8 mouse cellular contexts compared by ENCODE assay signal in the genomic region with DNA sequence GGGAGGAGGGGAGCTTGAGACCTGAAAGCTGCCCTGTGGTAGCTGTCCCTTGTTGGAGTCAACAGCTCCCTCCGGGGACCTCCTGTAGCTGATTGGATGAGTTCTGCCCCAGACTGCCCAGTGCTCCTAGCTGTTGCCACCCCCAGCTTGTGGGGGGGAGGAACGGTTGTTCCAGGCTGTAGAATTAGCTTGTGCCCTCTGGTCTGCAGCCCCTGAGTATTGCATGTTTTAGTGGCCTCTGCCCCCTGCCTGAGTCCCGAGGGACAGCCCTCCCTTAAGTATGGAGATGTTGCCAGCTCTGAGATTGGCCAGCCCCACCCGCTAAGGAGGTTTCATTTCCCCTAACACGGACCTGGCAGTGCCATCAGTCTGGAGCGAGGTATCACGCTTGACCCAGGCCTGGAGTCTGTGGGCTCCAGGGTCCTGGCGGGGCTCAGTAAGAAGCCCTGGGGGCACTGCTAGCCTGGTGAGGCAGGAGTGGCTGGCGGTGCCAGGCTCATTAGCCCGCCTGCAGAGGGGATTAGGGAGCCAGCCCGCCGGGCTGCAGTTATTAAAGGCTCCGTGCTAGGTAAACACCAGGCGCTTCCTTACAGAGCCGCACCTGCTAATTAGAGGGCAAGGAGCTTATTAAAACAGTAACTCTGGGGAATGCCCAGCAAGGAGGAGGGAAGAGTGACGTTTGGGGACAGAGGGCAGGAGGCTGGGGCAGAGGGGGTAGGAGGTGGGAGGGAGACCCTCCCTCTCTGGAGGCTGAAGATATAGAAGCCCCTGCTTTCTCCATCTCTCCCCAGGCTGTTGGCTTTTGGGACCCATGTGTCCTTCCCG.
A peak's percentile ranks its signal among the peaks of the same experiment; 100 is the strongest.
DNase-seq lines count a peak whose midpoint lies in the region; ATAC-seq lines count a peak whose summit lies in the region.

No protein-coding gene starts in this region.

- peak; percentile 59 for DNase-seq in left cerebral cortex, postnatal 4 days
- no peak for DNase-seq in left cerebral cortex, postnatal 14 days (ENCODE audit: low spot score in 2 of 2)
- peak; percentile 59 for DNase-seq in embryo, embryonic 10 days (ENCODE audit: low spot score)
- peak; percentile 51 for DNase-seq in lung, postnatal 25 days (ENCODE audit: low spot score)
- DNase-seq in spleen, adult 18-20 months = peak; percentile 58 to 66
- DNase-seq in thymus, postnatal 0 days (ENCODE audit: low spot score) = no peak
- no peak for DNase-seq in left cerebral cortex, adult 9 months (ENCODE audit: low spot score in 2 of 2)

- peaks cover 4% of the 10 kb centered on the region; the same call in 1 of the 2 replicates for H3K27me3 ChIP-seq in hindbrain, embryonic 12.5 days

- no peaks in the 10 kb centered on the region for H3K9me3 ChIP-seq in hindbrain, embryonic 12.5 days (replicated peaks)

- intact Hi-C loops in left cerebral cortex, postnatal 4 days (cut with DNase I) = no loop called here
- intact Hi-C loops in left cerebral cortex, postnatal 14 days (cut with DNase I) = no loop called here

- peaks cover 60% of the 10 kb centered on the region for H3K4me1 ChIP-seq in hindbrain, embryonic 12.5 days

- no peaks in the 10 kb centered on the region for H3K36me3 ChIP-seq in hindbrain, embryonic 12.5 days

- peak overlapping the region; percentile 95 for H3K27ac ChIP-seq in hindbrain, embryonic 12.5 days

- peak overlapping the region; percentile 39 for H3K4me2 ChIP-seq in hindbrain, embryonic 12.5 days (replicated peaks)

- peak; percentile 57 for ATAC-seq in hindbrain, embryonic 12.5 days (ENCODE audit: low FRiP score)

- H3K9ac ChIP-seq in hindbrain, embryonic 12.5 days = peak overlapping the region; percentile 42

- H3K4me3 ChIP-seq in hindbrain, embryonic 12.5 days = no peak overlapping the region

- 3% methylated on average over 17 of the region's 17 CpGs for WGBS in hindbrain, embryonic 12.5 days

Comparison
In these comparisons a context has a peak if more than half of its experiments do, and no peak if none do; other contexts are left out.
1. DNase-seq: peak in left cerebral cortex, postnatal 4 days (single experiment), embryo, embryonic 10 days (single experiment), lung, postnatal 25 days (single experiment) and spleen, adult 18-20 months (2 of 2); none in left cerebral cortex, postnatal 14 days (0 of 2), thymus, postnatal 0 days (single experiment) and left cerebral cortex, adult 9 months (0 of 2).